7 mouse cellular contexts compared by ENCODE assay signal in genomic region chr4:129618786-129619691, GRCm38 (mm10). TPM values are rescaled to one million over a fixed set of nuclear protein-coding genes. Genes with fewer than 3 reads are reported as not detected.
A peak's percentile ranks its signal among the peaks of the same experiment; 100 is the strongest.
DNase-seq lines count a peak whose midpoint lies in the region; ATAC-seq lines count a peak whose summit lies in the region.

TSS of gene Iqcc (minus strand) at chr4:129619099.

- H3K4me1 ChIP-seq in limb, embryonic 10.5 days: peaks cover 36% of the 10 kb centered on the region
- H3K4me1 ChIP-seq in midbrain, embryonic 13.5 days (replicated peaks): peaks cover 48% of the 10 kb centered on the region

- no peaks in the 10 kb centered on the region for H3K9me3 ChIP-seq in limb, embryonic 10.5 days (replicated peaks)
- no peaks in the 10 kb centered on the region for H3K9me3 ChIP-seq in midbrain, embryonic 13.5 days

- WGBS in limb, embryonic 10.5 days: 6% methylated on average over 44 of the region's 44 CpGs
- 4% methylated on average over 44 of the region's 44 CpGs for WGBS in midbrain, embryonic 13.5 days

- H3K9ac ChIP-seq in midbrain, embryonic 13.5 days (replicated peaks): peak within 1 kb of the TSS; percentile 91

- H3K36me3 ChIP-seq in limb, embryonic 10.5 days: peaks cover 30% of the 10 kb centered on the region
- peaks cover 32% of the 10 kb centered on the region for H3K36me3 ChIP-seq in midbrain, embryonic 13.5 days

- peak within 1 kb of the TSS; percentile 88 for H3K4me2 ChIP-seq in midbrain, embryonic 13.5 days (replicated peaks)

- peak within 1 kb of the TSS; percentile 90 for H3K27ac ChIP-seq in limb, embryonic 10.5 days
- peak within 1 kb of the TSS; percentile 91 for H3K27ac ChIP-seq in midbrain, embryonic 13.5 days

- DNase-seq in adrenal gland, adult 8-10 months: peak; percentile 95
- peak; percentile 90 for DNase-seq in embryo, embryonic 9.5 days (ENCODE audit: extremely low spot score)
- no peak for DNase-seq in gonadal fat pad, adult 2 months (ENCODE audit: low read depth)
- peak; percentile 95 for DNase-seq in kidney, adult 11 months
- peak; percentile 92 for DNase-seq in limb, embryonic 10.5 days (ENCODE audit: low spot score)
- peak; percentile 85 for DNase-seq in spleen, adult 12 weeks (ENCODE audit: low spot score)

- ATAC-seq in midbrain, embryonic 13.5 days: peak; percentile 90

- peak within 1 kb of the TSS; percentile 73 for H3K4me3 ChIP-seq in limb, embryonic 10.5 days
- H3K4me3 ChIP-seq in midbrain, embryonic 13.5 days (replicated peaks): peak within 1 kb of the TSS; percentile 66

- H3K27me3 ChIP-seq in limb, embryonic 10.5 days (ENCODE audit: low read depth, poor library complexity, severe bottlenecking): no peaks in the 10 kb centered on the region
- no peaks in the 10 kb centered on the region for H3K27me3 ChIP-seq in midbrain, embryonic 13.5 days

RNA-seq across cellular contexts. Expression of gene Iqcc, which starts in this region (rescaled TPM):
- 10 to 100 TPM; 35.1 to 47.4 (median 43.0) TPM for total RNA-seq in adrenal gland, adult 8-10 months (2022)
- polyA plus RNA-seq in gonadal fat pad, adult 2 months (2012; rRNA removed): 46.8 and 47.9 TPM in 2 replicates
- 30.2 and 34.7 TPM in 2 replicates for polyA plus RNA-seq in limb, embryonic 10.5 days (2016; fragmentation: Nextera tagmentation; extraction: Ambion mirVana)
- polyA plus RNA-seq in midbrain, embryonic 13.5 days (2015; fragmentation: Nextera tagmentation; extraction: Ambion mirVana): 30.0 and 35.8 TPM in 2 replicates
